Mouse (Mus musculus) lung, postnatal 36 days (tissue): Measurements from ENCODE around the gene Atrip.

Experiments used
- DNase-seq: peaks from one replicate; pipeline ENCODE4 v3.0.0; 2022; ENCODE audit warnings: mixed read lengths

Atrip gene

GRCm38 (mm10) chr9:109097291-109097690, 23.4 kb upstream of the Atrip start:
- DNase-seq = peak; percentile 68

GRCm38 (mm10) chr9:109096856-109097255, 22.9 kb upstream of the Atrip start:
- DNase-seq = no peak

DNA sequence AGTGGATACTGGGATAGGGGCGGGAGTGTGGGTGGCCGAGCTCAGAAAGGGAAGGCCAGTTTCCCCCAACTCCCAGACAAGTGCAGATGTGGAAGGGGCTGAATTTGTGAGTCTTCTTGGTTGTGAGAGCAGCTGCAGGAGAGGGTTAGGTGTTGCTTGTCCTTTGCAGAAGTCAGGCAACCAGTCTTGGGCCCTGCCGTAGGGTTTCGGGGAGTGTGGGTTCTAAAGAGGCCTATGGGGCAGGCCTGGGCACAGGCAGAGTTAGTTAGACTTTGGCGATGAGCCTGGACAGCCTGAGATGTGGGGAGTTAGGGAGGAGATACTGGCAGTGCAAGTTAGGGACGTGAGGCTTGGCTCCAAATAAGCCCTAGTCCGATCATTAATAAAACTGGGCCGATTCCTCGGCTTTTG, 22.3 kb upstream of the Atrip start:
- no peak for DNase-seq

DNA sequence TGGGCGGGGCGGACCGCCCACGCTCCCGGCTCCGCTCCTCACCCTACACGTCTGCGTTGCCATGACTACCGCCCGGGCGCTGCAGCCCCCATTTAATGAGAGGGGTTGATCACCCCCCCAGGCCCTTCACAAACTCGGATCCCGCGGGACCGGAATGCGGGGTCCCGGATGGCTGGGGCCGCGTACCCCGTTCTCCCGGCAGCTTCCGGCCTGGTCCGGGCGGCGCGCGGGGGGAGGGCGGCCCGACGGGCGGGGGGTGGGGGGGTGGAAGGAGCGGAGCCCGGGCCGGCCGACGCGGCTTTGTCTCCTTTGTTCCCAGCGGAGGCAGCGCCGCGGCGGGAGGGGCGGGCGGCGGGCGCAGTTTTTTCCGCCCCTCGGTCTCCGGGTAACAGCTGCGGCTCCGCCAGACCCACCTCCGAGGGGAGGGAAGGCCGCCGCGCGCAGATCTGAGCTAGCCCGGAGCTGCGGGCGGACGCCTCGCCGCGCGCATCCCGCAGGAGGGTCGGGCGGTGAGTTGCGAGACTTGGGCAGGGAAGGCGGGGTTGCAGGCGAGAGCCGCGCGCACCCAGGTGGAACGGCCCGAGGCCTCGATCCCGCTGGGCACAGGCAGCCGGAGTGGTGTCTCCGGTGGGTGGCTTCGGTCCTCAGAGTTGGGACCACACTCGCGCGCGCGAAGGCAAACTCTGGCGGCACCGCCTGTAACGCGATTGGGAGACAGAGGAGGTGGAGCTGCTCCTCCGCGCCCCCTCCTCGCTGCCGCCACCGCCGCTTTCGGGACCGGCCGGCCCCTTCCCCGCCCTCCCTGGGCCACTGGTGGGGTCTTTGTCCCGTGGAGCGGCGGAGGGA, 21.4 kb upstream of the Atrip start, which contains the start of gene Plxnb1:
TSS of gene Plxnb1 (plus strand) at position 253 of the 846 bp plus-strand sequence.
- DNase-seq = peak; percentile 69

DNA sequence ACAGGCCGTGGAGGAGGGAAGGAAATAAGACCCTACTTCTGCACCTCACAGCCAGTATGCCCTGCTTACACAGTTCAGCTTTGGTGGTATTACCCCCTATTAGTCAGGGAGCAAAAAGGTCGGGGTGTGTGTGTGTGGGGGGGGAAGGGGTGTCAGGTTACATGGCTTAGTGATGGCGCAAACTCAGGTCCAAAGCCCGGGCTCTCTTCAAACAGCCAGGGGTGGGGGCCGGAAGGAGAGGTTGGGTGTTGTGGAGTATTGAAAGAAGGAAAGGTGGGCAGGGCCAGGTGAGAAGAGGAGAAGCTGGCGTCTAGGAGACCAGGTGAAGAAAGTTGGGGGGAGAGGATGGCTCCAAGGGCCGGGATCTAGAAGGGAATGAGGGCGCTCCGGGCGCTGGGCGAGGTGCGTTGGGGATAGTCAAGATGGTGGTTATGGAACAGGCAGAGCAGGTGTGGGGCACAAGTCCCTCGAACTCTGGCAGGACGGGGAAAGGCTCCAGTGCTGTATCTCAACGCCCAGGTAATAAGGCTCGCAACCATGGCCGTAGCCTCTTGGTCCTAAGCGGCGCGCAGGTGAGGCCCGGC, 20.7 kb upstream of the Atrip start:
- peak; percentile 85 for DNase-seq

DNA sequence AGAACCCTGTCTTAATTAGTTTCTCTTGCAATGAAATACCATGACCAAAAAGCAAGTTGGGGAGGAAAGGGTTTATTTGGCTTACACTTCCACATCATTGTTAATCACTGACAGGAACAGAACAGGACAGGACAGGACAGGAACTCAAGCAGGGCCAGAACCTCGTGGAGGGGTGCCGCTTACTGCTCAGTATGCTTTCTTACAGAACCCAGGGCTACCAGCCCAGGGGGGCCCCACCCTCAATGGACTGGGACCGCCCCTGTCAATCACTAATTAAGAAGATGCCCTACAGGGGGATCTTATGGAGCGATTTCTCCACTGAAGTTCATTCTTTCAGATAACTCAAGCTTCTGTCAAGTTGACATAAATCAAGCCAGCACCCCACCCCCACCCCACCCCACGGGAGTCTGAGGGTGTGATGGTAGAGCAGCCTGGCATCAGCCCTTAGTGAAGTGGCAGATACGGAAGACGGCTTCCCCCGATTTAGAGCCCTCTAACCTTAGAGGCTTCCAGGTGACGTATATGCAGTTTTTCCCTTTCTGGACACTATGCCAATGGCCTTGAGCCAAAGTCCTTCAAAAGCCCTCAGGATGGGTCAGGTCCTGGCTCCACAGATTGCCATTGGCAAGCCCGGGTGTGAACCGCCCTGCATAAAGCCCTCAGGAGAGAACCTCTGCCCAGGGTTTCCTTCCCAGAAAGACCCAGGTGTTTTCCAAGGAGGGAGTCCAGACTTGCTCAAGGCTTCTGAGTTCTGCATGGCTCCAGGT, 20.0 kb upstream of the Atrip start:
- DNase-seq = peak; percentile 80

DNA sequence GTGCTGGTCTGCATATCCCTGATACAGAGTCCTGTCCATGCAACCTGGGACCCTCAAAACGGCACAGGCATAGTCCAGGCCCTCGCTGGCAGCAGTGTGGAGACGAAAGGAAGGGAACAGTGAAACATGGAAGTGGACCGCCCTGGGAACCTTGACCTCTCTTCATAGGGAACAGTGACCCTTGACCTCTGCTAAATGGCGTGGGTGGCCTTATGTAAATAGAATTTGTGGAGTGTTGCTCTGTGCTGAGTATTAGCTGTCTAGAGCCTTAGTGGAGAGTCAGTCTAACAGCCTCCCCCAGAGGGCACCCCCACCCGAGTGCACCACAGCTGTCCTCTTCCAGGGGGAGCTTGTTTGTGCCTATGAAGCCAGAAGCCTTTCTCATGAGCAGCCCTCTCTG, 18.9 kb upstream of the Atrip start:
- no peak for DNase-seq

GRCm38 (mm10) chr9:109091802-109092201, 17.9 kb upstream of the Atrip start:
- DNase-seq = no peak

DNA sequence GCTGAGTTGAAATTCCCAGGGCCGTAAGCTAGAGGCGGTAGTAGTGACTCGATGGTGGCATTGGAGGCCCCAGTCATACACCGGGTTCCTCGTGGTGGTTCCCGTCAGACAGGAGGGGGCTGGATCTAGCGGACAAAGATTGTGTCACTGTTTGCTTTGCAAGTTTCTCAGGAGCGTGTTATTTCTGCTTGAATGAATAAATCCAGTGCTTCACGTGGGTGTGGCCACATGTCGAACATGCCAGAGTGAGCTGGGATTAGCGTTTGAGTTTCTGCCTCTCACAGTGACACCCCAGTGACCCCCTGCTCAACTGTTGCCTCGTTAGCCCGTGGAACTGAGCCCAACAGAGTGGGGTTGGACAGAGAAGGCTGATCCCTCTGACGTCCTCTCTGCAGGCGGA, 16.5 kb upstream of the Atrip start:
- peak; percentile 67 for DNase-seq

DNA sequence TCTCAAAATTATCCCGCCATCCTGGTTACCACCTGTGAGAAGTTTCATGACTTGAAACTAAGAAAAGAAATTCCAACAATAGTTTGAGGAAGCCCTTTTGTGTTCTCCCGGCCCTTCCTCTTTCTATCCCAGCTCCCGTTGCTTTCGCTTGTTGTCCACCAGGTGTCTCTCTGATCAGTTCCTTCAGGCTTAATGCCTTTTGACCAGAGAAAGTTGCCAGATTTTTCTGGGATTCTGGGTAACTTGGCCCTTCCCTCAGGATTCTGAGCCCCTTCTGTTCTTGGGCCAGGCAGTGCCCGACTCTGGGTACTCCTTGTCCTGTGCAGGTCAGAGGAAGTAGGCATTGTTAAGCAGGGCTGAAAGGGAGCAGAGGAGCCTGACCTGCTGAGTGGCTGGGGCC, 14.1 kb upstream of the Atrip start:
- peak; percentile 54 for DNase-seq

DNA sequence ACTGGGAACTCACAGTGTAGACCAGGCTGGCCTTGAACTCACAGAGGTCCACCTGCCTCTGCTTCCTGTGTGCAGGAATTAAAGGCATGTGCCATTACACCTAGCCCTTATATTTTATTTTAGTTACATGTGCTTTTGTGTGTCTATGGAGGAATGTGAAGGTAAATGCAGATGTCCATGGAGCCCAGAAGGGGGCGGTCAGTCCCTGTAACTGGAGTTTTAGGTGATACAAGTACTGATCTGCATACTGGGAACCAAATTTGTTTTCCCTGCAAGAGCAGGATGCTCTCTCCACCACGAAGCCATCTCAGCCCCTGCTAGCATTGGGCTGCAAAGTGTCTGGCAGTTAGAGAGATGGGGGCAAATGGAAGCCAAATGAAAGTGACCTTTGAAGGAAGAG, 11.0 kb upstream of the Atrip start:
- DNase-seq = no peak

DNA sequence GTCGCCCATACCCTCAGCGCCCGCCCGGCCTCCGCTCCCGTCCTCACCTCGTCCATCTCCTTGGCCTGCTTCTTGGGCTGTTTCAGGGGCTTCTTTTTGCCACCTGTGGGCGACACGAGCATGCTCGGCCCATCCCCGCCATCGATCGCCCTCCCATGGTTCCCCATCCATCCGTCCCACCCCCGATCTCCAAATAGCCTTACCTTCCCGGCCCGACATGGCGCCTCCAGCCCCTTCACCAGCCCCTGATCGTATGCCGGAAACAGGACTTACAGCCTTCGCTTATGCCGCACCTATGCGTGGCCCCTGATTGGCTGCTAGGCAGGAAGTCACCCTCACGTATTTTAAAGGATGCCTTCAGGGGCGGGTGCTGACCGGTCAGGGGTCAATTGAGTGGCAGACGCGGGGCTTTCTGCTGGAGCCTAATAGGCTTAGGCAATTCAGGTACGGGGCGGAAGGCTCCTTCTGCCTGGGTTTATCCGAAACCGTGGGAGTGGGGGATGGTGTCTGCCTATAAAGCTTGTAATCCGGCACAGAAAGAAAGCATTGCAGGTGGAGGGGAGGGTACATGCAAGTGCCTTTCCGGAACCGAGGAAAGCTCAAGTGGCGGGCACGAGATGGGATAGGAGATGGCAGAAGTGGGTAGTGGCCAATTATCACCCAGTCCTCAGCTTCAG, 8.3 kb upstream of the Atrip start, which contains the start of the genes Ccdc51 and Tma7:
TSS of gene Ccdc51 (plus strand) at position 370 of the 677 bp plus-strand sequence.
TSS of gene Tma7 (minus strand) at position 464 of the 677 bp plus-strand sequence.
- peak; percentile 91 for DNase-seq

- no peak for DNase-seq
Measured at GRCm38 (mm10) chr9:109081749-109082123, 7.8 kb upstream of the Atrip start.

DNA sequence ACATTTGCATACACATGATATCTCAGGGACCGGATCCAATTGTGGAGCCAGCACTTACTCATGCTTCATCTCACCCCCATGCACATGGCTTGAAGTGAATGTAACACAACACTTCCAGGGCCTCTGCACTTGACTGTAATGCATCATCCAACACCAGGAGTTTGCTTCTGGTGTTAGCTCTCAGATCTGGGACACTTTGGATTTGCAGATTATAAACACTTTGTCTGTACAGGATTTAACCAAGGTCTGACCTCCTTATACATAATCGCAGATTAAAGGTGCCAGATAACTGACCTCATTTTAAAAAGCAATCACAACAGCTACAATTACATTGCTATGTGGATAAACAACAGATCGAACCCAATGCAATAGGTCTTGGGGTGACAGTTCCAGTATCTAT, 6.6 kb upstream of the Atrip start:
- no peak for DNase-seq

GRCm38 (mm10) chr9:109068095-109068735, 5.7 kb downstream of the Atrip start:
- no peak for DNase-seq

- DNase-seq = no peak
Measured at GRCm38 (mm10) chr9:109060898-109061295, 13.0 kb downstream of the Atrip start.

GRCm38 (mm10) chr9:109060184-109060897, 13.6 kb downstream of the Atrip start:
- DNase-seq = no peak

DNA sequence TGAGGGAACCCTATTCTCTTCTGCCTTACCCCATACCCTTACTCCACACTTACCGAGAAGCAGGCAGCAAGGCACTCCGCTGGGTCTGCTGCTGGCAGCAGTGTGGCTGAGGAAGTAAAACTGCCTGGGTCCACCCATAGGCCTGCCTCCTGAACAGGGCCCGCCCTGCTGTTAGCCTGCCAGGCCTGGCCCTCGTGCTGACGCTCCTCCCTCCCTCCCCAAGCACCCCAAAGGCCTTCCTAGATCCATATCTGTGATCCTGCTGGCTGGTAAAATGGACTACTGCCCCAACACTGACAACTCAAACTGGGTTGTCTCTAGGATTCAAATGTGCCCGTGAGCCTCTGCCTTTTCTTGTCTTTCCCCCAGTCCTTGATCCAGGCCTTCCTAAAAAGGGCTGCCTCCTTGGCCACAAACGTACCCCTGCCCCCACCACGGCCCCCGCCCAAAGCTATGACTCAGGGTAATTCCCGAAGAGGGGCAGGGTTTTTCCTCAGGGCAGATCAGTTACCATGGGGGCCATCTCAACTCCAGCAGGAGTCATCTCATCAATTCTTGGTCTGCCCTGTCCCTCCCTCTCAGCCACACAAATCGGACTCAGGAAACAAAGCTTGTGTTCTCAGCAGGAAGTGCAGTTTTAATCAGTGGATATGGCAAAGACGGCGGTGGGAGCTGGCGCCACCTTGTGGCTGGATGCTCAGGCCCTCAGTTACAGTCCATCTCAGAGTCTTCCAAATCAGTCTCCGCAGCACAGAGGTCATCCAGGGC, 14.6 kb downstream of the Atrip start, which contains the start of gene Trex1:
TSS of gene Trex1 (minus strand) at position 599 of the 768 bp plus-strand sequence.
- DNase-seq = peak; percentile 96

DNA sequence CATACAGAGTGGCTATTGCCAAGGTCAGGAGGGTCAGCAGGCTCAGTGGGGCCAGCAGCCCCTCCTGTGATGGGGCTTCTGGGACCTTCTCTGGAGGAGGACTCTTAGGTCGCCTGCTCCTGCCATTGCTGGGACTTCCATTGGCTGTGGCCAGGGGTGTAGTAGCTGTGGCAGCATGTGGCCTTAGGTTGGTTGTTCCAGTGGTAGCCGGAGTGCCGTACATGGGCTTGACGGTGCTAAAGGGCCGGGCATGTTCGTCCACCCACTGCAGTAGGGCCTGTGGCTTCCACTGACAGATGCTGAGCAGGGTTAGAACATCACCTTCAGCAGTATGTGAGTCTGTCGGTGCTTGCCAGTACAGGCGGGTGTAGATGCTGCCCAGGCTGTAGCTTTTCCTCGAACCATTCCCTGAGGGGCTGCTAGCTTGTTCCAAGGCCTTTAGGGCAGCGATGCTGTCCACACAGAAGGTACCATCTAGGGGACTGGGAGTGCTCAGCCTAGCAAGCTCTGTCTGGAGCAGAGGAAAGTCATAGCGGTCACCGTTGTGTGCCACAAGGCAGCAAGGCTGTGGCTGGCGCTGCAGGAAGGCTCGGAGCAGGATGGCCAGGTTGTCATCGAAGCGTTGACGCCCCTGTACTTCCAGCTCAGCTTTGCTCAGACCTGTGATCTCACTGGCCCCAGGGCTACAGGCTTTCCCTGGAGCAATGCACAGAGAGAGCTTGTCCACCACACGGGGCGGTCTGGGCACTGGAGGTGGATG, 15.7 kb downstream of the Atrip start:
- DNase-seq = no peak

- DNase-seq = peak; percentile 53
Measured at GRCm38 (mm10) chr9:109057543-109057942, 16.4 kb downstream of the Atrip start.
